ENCODE assay signal across 18 mouse cellular contexts in genomic region chr11:4182061-4182460, GRCm38 (mm10). TPM values are rescaled to one million over a fixed set of nuclear protein-coding genes. Genes with fewer than 3 reads are reported as not detected.
DNase-seq lines count a peak whose midpoint lies in the region; TF ChIP-seq lines count a peak whose summit lies in the region.
"Had no signal": no experiment of that assay in that cellular context is flagged by ENCODE, and none has a peak within 500 bp of the region (broad histone marks: within the 10 kb centered on the region; RNA-seq: fewer than 3 reads in every experiment).

No protein-coding gene starts in this region.

- H3K36me3 ChIP-seq in kidney, adult 2 months (ENCODE audit: control insufficient read depth, insufficient read depth, low read length), result peaks cover 2% of the 10 kb centered on the region; the same call in 1 of the 2 replicates

- WGBS in kidney, adult 2 months, result 14% methylated on average over 1 of the region's 1 CpGs

- no peaks in the 10 kb centered on the region for H3K27me3 ChIP-seq in kidney, adult 2 months (replicated peaks; ENCODE audit: control insufficient read depth, insufficient read depth, low read length)
- H3K27me3 ChIP-seq: forebrain, embryonic 13.5 days; limb, embryonic 15.5 days; midbrain, embryonic 13.5 days; neural tube, embryonic 12.5 days had no signal

- TF ChIP-seq CTCF in kidney, adult 2 months (conservative IDR thresholded peaks at IDR 0.05; ENCODE audit: insufficient read depth, insufficient read length, low read depth, low read length), result no peak
- no peak for TF ChIP-seq CTCF in embryonic fibroblast, embryonic 13.5 days (IDR thresholded peaks at IDR 0.05; ENCODE audit: borderline replicate concordance, insufficient read depth, low read length)

- TF ChIP-seq POLR2A in kidney, adult 2 months (IDR thresholded peaks at IDR 0.05; ENCODE audit: low read depth, low read length), result no peak
- TF ChIP-seq POLR2A in embryonic fibroblast, embryonic 13.5 days (IDR thresholded peaks at IDR 0.05; ENCODE audit: low read depth, low read length), result no peak

- no peak overlapping the region for H3K27ac ChIP-seq in kidney, adult 2 months (ENCODE audit: insufficient read depth, low read depth, low read length)
- H3K27ac ChIP-seq in embryonic fibroblast, embryonic 13.5 days (ENCODE audit: insufficient read depth, low read length), result peak overlapping the region; percentile 51
- H3K27ac ChIP-seq: forebrain, embryonic 13.5 days; limb, embryonic 15.5 days; midbrain, embryonic 13.5 days; neural tube, embryonic 12.5 days had no signal

- peak; percentile 36 to 41 for DNase-seq in adrenal gland, postnatal 36 days
- no peak for DNase-seq in adrenal gland, postnatal 25 days
- DNase-seq in kidney, adult 2 months, result peak; percentile 63
- no peak for DNase-seq in kidney, postnatal 14 days
- DNase-seq in 3T3-L1 (ENCODE audit: low read depth, low spot score), result peak; percentile 86
- DNase-seq in ovary, postnatal 10 days (ENCODE audit: low spot score), result no peak
- no peak for DNase-seq in cerebellum, postnatal 25 days
- DNase-seq: cerebellum, adult 11 months; heart, postnatal 14 days; liver, postnatal 0 days; lung, postnatal 36 days; retina, postnatal 1 day; thymus, postnatal 14 days had no signal

- no peak overlapping the region for H3K4me3 ChIP-seq in kidney, adult 2 months (ENCODE audit: insufficient read depth, low read depth, low read length)
- no peak overlapping the region for H3K4me3 ChIP-seq in embryonic fibroblast, embryonic 13.5 days (ENCODE audit: insufficient read depth, low read length)
- H3K4me3 ChIP-seq: forebrain, embryonic 13.5 days; limb, embryonic 15.5 days; midbrain, embryonic 13.5 days; neural tube, embryonic 12.5 days had no signal

- H3K4me1 ChIP-seq in kidney, adult 2 months (ENCODE audit: control insufficient read depth, insufficient read depth, low read length), result peaks cover 2% of the 10 kb centered on the region; the same call in 1 of the 2 replicates
- peaks cover 10% of the 10 kb centered on the region for H3K4me1 ChIP-seq in embryonic fibroblast, embryonic 13.5 days (ENCODE audit: control insufficient read depth, insufficient read depth, low read length)

RNA-seq across cellular contexts. Expression of gene Tbc1d10a, which starts 4.5 kb away (rescaled TPM):
- total RNA-seq in adrenal gland, postnatal 36 days (2021), result 10 to 100 TPM; 14.6 to 24.3 TPM
- total RNA-seq in adrenal gland, postnatal 25 days (2021), result 15.6 and 15.8 TPM in 2 replicates
- 91.4 and 115 TPM in 2 replicates for polyA plus RNA-seq in kidney, adult 2 months (2012; rRNA removed)
- 18.3 and 20.7 TPM in 2 replicates for polyA plus RNA-seq in embryonic fibroblast, embryonic 13.5 days (2011; ENCODE audit: insufficient read length, low read depth, missing spikeins)

RNA-seq across cellular contexts. Expression of gene Sf3a1, which starts 21.9 kb away (rescaled TPM):
- total RNA-seq in adrenal gland, postnatal 36 days (2021), result 10 to 100 TPM; 43.6 to 60.1 TPM
- total RNA-seq in adrenal gland, postnatal 25 days (2021), result 42.1 and 45.6 TPM in 2 replicates
- polyA plus RNA-seq in kidney, adult 2 months (2012; rRNA removed), result 21.0 and 21.1 TPM in 2 replicates
- polyA plus RNA-seq in embryonic fibroblast, embryonic 13.5 days (2011; ENCODE audit: insufficient read length, low read depth, missing spikeins), result 42.5 and 46.8 TPM in 2 replicates

RNA-seq across cellular contexts. Expression of gene Ccdc157, which starts 22.0 kb away (rescaled TPM):
- 10 to 100 TPM in 1 of 2 experiments, 1 to 10 TPM in 1; 7.3 to 11.6 TPM for total RNA-seq in adrenal gland, postnatal 36 days (2021)
- total RNA-seq in adrenal gland, postnatal 25 days (2021), result 11.8 and 14.0 TPM in 2 replicates
- 9.6 and 12.1 TPM in 2 replicates for polyA plus RNA-seq in kidney, adult 2 months (2012; rRNA removed)
- polyA plus RNA-seq in embryonic fibroblast, embryonic 13.5 days (2011; ENCODE audit: insufficient read length, low read depth, missing spikeins), result 9.2 and 9.4 TPM in 2 replicates

RNA-seq across cellular contexts. Expression of gene Castor1, which starts 36.0 kb away (rescaled TPM):
- total RNA-seq in adrenal gland, postnatal 36 days (2021), result 1 to 10 TPM; 4.0 to 4.6 TPM
- total RNA-seq in adrenal gland, postnatal 25 days (2021), result 3.0 and 4.1 TPM in 2 replicates
- polyA plus RNA-seq in kidney, adult 2 months (2012; rRNA removed), result 15.8 and 16.3 TPM in 2 replicates
- 13.9 and 19.1 TPM in 2 replicates for polyA plus RNA-seq in embryonic fibroblast, embryonic 13.5 days (2011; ENCODE audit: insufficient read length, low read depth, missing spikeins)

RNA-seq across cellular contexts. Expression of gene Rnf215, which starts 47.1 kb away (rescaled TPM):
- total RNA-seq in adrenal gland, postnatal 36 days (2021), result 10 to 100 TPM; 24.7 to 24.9 TPM
- 26.1 and 31.6 TPM in 2 replicates for total RNA-seq in adrenal gland, postnatal 25 days (2021)
- 25.2 and 26.7 TPM in 2 replicates for polyA plus RNA-seq in kidney, adult 2 months (2012; rRNA removed)
- 16.4 and 19.6 TPM in 2 replicates for polyA plus RNA-seq in embryonic fibroblast, embryonic 13.5 days (2011; ENCODE audit: insufficient read length, low read depth, missing spikeins)

Comparison
In these comparisons a context has a peak if more than half of its experiments do, and no peak if none do; other contexts are left out.
1. DNase-seq: peak in adrenal gland, postnatal 36 days (2 of 2), kidney, adult 2 months (single experiment) and 3T3-L1 (single experiment); none in adrenal gland, postnatal 25 days (single experiment), kidney, postnatal 14 days (single experiment), ovary, postnatal 10 days (single experiment) and cerebellum, postnatal 25 days (0 of 2).